Mouse (Mus musculus) kidney, postnatal 14 days (tissue): Measurements from ENCODE around the gene Ankef1.

Experiments used
- DNase-seq: peaks from one replicate; pipeline ENCODE4 v3.0.0; 2022; ENCODE audit warnings: mixed read lengths

Ankef1 gene

DNA sequence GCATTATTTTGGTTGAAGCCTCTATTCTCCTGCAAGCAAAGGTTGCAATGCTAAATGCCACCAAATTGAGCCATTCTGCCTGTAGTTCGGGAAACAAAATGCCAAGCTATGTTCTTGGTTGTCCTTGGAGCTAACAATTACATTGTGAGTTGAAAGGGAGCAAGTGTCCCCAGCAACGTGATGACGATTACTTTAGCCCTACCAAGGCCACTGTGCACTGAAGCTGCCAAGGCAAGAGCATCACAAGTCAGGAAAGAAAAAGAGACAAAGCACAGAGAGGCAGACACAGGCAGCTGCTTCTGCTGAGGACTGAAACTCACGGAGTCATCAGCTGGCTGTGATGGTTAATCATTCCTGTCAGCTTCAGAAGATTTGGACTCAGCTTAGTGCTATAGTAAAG lies 99.5 kb downstream of the Ankef1 start:
- DNase-seq = no peak
